Mouse (Mus musculus) urinary bladder, postnatal 10 days (tissue): ENCODE measurements around the gene Nrbf2.

ENCODE experiments used
- DNase-seq: peaks from one replicate; pipeline ENCODE4 v3.0.0; 2022; ENCODE audit warnings: low spot score

Nrbf2 gene

DNA sequence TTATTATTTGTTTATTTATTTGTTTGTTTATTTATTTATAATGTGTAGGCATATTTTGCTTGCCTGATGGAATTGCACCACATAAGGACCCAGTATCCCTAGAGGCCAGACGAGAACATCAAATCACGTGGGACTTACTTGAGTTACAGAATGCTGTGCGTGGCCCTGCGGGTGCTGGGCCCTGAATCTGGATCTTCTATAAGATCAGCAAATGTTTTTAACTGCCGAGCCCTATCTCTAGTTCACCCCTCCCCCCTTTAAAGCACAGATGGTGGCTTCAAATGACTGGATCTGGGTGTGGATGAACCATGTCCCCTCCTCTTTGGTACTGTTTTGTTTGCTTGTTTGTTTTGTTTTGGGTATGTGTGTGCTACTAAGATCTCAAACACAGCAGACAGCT, 10.2 kb upstream of the Nrbf2 start:
- no peak for DNase-seq

DNA sequence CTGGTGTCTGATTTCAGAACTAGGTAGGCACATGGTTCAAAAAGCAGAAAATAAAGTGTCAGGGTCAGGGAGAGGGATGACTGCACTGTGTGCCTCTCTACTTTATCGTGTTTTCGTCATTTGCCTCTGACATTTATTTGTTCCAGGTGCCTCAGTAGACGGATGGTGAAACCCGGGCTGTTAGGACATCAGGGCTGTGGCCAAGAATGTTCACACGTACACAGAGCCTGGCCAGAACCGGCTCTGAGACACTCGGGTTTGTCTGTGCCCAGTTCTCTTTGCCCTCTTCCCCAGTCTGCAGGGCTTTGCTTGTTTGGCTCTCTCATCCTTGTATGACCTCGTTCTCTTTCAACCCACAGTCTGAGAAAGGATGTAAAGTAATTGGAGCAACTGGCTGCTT, 6.0 kb upstream of the Nrbf2 start:
- DNase-seq, result no peak

DNA sequence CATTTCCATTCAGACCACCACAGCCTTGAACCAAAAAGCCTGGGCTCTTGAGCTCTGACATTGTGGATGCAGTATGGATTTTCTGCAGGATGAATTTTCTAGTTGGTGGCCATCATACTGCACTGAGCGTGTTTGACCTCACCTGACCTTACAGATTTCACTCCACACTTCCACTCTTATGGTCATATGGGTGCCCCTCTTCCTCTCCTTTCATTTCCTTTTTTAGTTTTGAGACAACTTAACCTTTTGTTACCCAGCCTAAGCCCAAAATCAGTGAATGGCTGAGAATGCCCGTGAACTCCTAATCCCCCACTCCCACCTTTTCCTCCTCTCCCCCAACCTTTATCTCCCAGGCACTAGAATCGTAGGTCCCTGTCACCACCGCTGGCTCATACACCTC, 5.5 kb upstream of the Nrbf2 start:
- no peak for DNase-seq

DNA sequence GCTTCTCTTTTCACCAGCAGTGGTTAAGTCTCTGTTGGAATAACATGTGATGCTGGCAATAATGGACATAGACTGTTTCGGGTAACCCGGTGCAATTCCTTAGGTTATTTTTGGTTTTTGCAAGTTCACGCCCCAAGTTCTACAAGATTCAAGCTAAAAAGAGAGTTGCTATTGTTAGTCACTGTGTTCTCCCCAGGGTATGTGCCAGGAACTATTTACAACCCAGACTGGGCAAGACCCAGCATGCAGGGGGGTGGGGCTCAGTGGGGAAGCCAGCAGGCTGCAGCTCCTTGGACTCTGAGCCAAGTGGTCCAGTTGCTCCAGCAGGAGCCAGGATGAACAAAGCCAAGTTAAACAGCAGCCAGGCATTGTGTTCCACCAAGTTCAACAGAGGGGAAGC, 2.8 kb upstream of the Nrbf2 start:
- DNase-seq, result peak; percentile 49

GRCm38 (mm10) chr10:67284761-67285175, 337 bp downstream of the Nrbf2 start:
- DNase-seq, result no peak

DNA sequence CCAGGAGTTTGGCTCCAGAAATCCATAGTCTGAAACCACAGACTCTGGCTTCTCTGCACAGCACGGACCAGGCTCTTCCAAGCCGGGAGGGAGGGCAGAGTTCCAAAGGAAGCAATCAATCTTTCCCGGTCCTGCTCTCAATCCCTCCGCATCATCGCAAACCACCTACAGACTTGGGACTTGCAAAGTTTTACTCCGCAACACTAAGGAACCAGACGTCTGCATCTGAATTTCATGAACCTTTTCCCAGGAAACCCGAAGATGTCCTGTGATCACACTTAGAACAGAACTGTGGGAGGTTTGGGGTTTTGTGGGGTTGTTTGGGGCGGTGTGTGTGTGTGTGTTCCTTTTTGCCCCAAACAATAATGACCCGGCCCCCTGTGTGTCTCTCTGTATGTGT, 794 bp downstream of the Nrbf2 start:
- no peak for DNase-seq

GRCm38 (mm10) chr10:67283516-67283915, 1.6 kb downstream of the Nrbf2 start:
- DNase-seq, result no peak

- no peak for DNase-seq
These were observed 2.6 kb downstream of the Nrbf2 start for GRCm38 (mm10) chr10:67282531-67282930.

GRCm38 (mm10) chr10:67281852-67282251, 3.3 kb downstream of the Nrbf2 start:
- DNase-seq, result no peak

DNA sequence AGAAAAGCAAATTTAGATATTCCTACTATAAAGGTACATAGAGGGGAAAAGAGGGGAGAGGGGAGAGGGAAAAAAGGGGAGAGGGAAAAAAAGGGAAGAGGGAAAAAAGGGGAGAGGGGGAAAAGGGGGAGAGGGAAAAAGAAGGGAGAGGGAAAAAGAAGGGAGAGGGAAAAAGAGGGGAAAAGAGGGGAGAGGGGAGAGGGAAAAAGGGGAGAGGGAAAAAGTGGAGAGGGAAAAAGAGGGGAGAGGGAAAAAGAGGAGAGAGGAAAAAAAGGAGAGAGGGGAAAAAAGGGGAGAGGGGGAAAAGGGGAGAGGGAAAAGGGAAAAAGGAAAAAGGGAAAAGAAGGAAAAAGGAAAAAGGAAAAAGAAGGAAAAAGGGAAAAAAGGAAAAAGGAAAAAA, 9.2 kb downstream of the Nrbf2 start:
- no peak for DNase-seq

- no peak for DNase-seq
These were observed 20.3 kb downstream of the Nrbf2 start for GRCm38 (mm10) chr10:67264852-67265251.

DNA sequence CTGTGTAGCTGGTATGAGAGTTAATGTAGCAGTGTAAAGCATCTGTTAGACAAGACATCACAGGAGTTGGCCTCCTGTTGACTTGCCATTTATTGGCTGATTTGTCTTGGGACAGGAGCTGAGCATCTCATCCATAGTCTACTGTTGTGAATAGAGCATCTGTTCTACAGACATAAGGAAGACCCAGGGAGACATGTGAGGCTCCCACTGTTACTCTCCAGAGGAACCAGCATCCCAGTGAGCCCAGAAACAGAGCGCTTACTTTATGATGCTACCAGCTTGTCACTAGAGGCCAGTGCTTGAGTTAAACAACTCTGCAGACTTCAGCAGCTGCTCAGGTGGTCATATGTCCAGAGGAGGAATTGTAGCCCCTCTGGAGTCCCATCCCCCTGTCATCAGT, 32.0 kb downstream of the Nrbf2 start:
- DNase-seq, result no peak

DNA sequence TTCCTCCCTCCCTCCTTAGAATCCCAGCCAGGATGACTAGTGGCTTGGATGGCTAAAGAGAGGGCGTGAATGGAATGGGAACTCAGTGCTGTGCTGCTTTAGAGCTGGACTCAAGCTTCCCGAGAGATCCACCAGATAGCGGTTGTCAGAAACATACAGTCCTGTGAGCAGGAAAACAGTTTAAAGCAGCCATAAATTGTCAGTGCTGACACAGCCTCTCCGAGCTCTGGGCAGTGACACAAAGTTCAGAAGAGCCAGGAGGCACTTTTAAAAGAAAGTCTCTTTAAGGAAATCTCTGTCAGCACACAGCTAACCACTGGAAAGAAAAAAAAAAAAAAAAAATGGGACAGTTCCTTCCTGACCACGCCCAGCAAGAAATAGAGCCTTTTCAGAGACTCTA, 32.8 kb downstream of the Nrbf2 start:
- DNase-seq, result no peak

DNA sequence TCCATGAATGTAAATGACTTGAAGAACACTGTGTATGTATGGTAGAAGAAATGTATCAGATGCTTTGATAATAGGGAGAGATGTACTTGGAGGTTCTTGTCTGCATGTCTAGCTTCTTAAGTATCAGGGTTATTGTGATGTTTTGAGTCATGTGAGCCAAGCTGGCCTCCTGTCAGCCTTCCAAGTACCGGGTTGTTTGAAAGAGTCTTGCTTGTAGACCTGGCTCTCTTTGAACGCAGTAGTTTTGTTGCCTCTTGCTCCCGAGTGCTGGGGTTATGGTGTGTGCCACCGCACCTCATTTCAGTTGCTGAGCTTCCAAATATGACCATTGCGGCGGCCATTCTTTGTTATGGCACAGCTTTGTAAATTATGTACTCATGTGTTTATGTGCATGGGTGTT, 34.3 kb downstream of the Nrbf2 start:
- no peak for DNase-seq

- DNase-seq, result no peak
These were observed 35.6 kb downstream of the Nrbf2 start for GRCm38 (mm10) chr10:67249486-67249885.

DNA sequence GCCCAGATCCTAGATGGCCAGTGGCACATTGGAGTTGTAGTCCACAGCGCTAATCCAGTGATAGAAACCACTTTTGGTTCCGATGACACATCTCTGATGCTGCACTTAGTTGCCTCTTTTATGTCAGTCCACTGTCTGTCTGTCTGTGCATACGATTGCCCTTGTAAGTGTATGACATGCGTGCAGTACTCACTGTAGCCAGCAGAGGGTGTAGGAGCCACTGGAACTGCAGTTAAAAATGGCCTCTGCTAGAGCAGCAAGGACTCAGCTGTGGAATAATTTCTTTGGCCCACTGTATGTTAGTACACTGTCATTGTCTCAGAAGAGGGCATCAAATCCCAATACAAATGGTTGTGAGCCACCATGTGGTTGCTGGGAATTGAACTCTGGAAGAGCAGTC, 38.0 kb downstream of the Nrbf2 start:
- no peak for DNase-seq

DNA sequence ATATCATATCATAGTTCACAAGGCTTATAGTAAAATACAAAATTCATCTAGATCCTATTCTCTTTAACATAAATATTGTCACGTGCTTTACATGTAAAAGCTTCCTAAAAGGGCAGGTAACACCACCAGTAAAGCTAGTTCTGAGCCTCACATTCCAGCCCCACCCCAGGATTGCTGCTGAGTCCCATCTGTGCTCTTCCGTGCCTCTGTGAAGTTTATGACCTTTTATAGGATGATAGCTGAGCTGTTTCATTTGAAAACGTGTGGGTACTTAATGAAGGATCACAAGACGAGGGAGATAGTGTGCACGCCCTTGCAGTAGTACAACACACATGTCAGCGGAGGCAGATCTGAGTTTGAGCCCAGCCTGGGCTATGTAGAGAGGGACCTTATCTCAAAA, 54.7 kb downstream of the Nrbf2 start:
- no peak for DNase-seq

DNA sequence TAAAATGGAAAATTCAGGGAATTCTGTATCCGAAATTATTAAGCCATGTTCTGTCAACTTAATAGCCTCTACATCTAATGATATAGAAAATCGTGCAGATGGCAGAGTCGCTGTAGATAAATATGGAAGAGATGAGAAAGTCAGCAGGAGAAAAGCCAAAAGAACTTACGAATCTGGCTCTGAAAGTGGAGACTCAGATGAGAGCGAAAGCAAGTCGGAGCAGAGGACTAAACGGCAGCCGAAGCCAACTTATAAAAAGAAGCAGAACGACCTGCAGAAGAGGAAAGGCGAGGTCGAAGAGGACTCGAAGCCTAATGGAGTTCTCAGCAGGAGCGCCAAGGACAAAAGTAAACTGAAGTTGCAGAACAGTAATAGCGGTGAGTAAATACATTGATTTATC, 58.6 kb downstream of the Nrbf2 start:
- DNase-seq, result no peak

DNA sequence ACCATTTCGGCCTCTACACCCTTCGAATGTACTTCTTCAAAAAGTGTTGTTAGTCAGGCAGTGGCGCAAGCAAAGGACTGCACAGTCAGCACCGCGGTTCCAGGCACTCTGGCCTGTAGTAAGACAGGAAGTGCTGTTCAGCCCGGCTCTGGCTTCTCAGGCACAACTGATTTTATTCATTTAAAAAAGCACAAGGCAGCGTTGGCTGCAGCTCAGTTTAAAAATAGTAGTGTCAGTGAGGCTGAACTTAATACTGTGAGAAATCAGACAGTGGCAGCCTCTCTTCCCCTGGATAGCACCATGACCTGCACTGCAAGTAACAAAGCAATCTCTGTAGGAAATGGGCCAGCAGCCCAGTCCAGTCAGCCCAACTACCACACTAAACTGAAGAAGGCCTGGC, 59.0 kb downstream of the Nrbf2 start:
- DNase-seq, result no peak

DNA sequence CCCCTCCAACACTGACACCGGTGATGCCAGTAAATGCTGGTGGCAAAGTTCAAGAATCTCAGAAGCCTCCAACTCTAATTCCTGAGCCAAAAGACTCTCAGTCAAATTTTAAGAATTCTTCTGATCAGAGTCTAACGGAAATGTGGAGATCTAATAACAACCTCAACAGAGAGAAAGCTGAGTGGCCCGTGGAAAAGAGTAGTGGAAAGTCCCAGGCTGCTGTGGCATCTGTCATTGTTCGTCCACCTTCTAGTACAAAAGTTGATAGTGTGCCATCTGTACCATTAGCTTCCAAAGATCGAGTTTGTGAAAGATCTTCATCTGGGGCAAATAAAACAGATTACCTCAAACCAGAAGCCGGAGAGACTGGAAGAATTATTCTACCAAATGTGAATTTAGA, 59.6 kb downstream of the Nrbf2 start:
- no peak for DNase-seq

DNA sequence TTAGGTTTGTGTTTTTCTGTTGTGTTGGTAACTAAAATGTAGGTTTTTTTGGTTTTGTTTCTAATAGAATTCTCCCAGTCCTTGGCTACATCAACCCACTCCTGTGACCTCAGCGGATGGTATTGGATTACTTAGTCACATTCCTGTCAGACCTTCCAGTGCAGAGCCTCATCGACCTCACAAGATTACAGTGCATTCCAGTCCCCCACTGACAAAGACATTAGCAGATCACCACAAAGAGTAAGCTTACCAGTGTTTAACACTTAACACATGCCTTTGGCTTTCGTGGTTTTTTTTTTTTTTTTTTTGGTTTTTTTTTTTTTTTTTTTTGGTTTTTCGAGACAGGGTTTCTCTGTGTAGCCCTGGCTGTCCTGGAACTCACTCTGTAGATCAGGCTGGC, 61.2 kb downstream of the Nrbf2 start:
- no peak for DNase-seq

DNA sequence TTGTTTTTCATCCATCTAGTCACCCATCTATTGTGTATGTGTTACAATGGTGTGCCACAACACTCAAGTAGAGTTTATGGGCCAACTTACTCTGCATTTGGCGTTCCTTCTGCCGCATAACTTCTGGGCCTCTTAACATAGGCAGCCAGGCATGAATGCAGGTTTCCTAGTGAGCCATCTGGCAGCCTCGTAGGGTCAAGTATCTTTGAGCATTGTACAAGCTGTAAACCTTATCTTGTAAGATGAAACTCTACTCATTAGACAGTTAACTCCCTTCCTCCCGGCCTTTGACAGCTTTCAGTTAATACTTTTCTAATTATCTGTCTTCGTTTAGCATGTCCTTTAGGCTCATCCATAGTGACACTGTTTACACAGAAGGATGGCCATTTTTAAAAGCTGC, 63.8 kb downstream of the Nrbf2 start:
- DNase-seq, result no peak

- DNase-seq, result no peak
These were observed 64.9 kb downstream of the Nrbf2 start for GRCm38 (mm10) chr10:67220251-67220650.

- DNase-seq, result no peak
These were observed 66.1 kb downstream of the Nrbf2 start for GRCm38 (mm10) chr10:67218873-67219565.

DNA sequence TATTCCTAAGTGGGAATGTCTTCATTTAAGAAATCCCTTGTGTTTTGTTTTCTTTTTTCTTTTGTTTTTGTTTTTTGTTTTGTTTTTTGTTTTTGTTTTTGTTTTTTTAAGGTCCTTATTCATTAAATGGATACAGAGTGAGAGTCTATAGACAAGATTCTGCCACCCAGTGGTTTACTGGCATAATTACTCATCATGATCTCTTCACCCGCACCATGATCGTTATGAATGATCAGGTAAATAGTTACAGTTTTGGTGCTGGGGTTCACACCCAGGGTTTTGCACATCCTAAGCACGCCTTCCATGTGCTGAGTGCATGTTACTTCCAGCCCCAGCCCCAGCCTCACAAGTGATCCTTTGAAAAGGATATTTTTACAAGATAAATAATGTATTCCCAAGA, 68.2 kb downstream of the Nrbf2 start:
- DNase-seq, result no peak
